Mouse (Mus musculus) gastrocnemius, postnatal 4 days (tissue): ENCODE results near the gene Lmf1. TPM values are rescaled to one million over a fixed set of nuclear protein-coding genes. Genes with fewer than 3 reads are reported as not detected.

Source experiments
- DNase-seq, 2 experiments: peaks; one replicate each; pipeline ENCODE4 v3.0.0; 2021 to 2022; ENCODE audit warnings: low spot score in 2 of 2, mixed read lengths in 2 of 2
- long read RNA-seq, 2 experiments: library from polyadenylated mRNA; stranded (forward); transcript quantifications; one replicate each; pipeline ENCODE4 v2.0.0; 2021
- total RNA-seq, 2 experiments: library from RNA; stranded (reverse); gene quantifications; 2 replicates each; pipeline ENCODE4 v1.2.3; 2021

The Lmf1 gene
- total RNA-seq = 10 to 100 TPM; 16.1 to 18.8 TPM
- long read RNA-seq, experiment 1, partial matches to known transcripts = 0 of 20 reads
- long read RNA-seq, experiment 1, other reads (novel, unspliced or antisense) = 20 of 20 reads
- long read RNA-seq, experiment 2, partial matches to known transcripts = 4 of 33 reads
- long read RNA-seq, experiment 2, other reads (novel, unspliced or antisense) = 26 of 33 reads

DNA sequence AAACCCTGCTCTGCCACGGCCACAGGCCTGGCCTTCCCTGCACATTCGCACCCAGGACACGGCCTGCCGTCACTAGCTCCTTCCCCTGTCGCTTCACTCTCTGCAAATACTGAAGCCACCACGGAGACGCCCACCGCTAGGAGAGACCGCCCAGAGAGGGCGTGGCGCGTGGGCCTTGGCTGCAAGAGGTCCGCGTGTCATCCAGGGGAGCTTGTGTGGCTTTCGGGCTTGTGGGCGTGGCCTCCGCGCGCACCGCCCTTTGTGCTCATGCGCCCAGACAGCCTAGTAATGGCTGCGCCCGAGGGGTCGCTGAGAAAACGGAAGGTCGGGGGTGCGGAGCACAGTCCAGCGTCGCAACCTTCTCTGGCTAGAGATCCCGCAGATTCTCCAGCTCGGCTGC, at the start of gene Lmf1:
TSS of gene Lmf1 (plus strand) at position 166 of the 400 bp plus-strand sequence.
- peak; percentile 90 to 95 for DNase-seq

DNA sequence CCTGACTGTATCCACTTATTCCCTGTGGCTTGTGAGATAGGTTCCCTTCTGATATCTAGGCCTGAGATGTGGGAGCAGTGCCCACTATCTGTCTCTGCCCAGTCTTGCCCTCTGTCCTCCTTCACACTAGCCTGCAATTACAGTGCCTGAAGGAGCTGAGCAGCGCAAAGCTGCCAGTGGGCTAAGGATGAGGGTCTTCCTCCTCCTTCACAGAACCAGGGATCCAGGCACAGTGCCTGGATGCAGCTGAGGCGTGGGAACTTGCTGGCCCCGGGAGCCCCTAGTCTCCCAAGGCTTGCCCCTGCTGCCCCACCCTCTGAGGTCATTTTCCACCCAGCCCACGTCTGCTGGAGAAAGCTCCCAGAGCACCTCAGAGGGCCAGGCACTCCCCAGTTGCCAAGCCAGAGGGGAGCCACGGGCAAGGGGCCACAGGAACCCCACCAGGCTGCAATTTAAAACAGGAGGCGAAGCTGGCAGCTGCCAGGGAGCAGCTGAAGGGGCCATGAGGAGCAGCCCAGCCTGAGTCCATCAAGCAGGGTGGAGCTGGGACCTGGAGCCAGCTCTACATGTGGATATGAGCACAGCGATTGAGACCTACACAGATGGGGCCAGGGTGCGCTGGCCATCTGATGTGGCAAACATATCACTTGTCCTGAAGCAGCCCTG, 48.4 kb upstream of the Lmf1 start:
- DNase-seq = no peak

DNA sequence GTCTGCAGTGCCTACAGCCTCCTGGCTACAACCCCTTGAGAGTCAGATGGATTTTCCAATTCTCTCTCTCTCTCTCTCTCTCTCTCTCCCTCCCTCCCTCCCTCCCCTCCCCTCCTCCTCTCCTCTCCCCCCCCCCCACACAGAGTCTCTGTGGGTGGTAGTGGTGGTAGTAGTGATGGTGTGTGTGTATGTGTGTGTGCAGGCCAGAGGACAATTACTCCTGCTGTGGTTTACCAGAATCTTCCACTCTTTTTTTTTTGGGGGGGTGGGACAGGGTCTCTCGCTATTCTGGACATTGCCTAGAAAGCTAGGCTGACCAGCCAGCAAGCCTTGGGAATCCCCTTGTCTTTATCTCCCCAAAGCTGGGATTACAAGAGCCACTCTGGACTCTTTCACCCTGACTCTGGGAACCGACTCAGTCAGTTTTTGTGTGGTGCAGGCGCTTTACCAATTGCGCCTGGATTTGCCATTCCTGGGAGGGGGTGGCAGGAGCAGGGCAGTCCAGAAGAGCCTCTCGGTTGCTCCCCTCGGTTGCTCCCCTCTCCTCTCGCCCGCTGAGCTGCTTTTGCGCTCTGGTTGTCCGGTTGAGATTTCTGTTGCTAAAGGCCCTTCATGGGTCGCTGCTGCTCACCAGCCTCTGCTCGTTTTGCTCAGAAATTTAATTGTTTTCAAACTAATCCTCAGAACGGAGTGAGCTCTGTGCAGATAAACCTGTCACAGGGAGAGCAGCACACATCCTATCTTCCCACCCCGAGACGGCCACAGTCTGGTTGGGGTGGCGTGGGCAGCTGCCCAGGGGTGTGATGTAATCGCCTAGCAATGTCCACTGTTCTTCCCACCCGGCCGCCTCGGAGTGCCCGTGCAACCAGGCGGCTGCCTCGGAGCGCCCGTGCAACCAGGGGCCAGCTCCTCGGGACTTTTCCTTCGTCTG, 39.7 kb upstream of the Lmf1 start:
- peak in 1 of 2 experiments; percentile 63 for DNase-seq

DNA sequence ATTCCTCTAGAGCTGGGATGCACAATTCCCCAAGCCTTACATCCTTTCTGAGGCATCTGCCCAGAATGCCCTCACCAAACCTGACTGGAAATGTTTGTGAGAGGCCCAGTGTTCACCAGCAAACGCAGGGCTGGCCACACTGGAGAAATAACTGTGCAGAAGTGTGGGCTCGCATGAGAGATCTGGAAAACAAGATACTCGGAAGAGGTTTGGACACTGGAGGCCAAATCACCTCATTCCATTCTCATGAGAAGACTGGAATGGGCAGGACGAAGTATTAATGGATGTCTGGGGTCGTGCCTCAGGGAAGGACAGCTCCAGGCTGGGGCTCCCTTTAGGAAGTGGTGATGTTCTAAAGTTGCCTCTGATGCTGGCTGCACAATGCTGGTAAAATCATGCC, 38.2 kb upstream of the Lmf1 start:
- DNase-seq = no peak

DNA sequence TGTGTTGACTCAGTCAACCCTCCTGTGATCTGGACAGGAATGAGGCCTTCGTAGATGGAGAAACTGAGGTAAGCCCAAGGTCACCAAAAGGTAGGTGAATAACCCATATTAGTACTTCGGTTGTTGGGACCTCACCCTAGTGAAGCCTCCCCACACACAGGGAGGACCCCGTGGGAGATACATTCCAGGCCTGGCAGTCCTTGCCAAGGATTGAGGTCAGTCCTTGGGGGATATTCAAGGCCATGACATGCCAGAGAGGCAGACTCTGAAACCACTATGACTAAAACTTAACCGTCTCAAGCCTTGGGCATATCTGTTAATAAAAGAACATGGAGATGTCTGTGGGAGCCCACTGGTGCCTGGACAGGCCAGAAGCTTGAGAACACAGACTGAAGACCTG, 37.1 kb upstream of the Lmf1 start:
- DNase-seq = no peak

DNA sequence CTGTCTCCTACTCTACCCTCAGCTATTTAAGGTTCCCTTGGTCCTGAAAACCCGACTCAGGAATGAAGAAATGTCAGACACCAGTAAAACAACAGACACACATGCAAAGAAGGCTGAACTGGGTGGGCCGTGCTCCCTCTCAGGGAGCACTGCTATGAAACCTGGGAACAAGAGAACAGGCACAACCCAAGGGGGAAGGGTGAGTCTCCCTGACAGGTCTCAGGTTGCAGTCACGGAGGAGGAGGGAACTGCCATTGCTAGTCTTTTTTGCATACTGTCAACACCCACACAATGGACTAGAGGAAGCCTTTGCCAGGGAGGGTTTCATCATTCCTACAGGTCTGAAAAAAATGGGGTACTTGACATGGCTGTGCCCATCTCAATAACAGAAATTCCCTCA, 31.9 kb upstream of the Lmf1 start:
- DNase-seq = no peak

DNA sequence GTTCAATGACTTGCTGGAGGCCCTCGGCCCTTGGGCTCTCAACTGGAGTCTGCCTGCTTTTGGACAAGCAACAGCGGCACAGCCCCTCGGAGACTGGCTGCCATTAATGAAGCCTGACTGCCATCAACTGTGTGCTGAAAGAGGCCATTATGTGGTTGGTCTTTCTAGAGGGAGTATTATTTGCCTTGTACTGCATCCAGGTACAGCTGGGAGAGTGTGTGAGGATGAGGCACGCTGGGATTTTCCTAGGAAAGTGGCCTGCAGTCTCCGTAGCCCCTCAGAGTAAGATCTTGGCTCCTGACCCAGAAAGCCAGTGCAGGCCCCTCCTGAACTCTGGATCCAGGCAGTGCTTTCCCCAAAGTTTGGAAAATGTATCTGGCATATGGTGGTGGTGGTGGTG, 28.9 kb upstream of the Lmf1 start:
- DNase-seq = no peak

DNA sequence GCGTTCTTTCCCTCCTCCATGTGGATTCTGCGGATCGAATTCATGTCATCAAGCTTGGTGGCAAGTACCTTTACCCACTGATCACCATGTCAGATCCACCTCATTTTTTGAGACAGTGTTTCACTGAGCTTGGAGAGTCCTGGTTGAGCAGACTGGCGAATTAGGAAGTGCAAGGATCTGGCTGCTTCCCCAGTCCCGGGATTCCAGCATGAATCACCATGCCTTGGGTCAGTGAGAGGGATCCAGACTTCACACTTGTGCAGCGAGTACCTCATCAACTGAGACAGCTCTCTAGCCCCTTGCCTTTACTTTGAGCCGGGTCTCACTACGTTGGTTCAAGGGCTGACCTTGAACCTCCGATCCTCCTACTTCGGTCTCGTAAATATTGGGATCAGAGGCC, 27.6 kb upstream of the Lmf1 start:
- DNase-seq = no peak

DNA sequence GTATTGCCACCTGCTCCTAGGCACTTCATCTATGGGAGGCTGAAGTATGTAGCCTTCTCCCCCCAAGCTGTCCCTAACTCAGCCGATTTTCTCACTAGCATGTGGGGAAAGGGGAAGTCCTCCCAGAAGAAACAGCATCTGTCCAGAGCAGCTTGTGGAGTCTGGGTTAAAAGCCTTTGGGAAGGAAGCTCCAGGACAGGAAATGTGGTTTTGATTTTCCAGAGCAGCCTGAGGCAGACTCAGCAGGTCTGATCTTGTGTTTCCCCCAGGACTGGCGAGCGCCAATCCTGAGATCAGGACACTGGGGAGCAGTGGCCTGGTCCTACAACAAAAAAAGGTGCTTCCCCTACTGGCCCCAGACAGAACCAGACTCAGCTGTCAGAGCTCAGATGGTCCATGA, 23.7 kb upstream of the Lmf1 start:
- DNase-seq = no peak

DNA sequence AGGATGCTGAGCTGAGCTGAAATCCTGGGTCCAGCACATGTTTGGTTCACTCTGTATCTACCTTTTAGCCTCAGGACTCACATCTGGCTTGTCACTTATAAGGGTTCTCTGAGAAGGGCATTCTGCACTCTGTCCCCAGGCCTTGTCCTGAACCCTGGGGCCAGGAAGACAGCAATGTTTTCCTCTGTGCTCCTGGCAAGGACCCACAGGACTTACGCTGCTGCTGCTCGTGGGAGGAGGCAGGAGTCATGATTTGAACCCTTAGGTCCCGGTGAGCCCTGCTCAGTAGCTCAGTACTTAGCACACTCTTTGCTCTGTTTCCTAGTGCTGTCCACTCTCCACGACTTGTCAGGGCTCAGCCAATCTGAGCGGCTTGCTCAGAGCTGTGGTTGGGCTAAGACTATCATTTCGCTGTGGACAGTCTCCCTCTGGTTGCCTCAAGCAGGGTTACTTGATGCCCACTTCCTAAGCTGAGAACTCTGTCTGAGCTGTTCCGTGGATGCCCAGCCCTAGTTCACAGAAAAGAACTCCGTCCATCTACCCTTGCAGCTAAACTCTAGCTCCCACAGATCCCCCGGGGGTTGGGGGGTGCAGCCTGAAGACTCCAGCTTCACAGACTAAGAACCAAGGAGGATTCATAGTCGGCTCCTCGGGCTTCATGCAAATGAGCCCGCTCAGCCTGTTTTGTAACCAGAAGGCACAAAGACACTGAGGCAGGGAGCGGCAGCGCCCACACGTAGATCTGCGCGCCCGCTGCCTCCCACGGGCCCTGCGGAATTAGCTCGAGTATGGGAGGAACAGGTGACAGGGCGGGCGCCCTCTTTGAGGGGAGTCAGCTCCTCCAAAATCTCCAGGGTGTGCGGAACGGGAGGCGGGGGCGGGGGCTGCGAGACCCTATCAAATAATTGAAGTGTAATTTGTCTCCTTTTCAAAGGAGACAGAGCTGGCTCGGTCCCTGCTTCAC, 22.9 kb upstream of the Lmf1 start:
- peak in 1 of 2 experiments; percentile 33 for DNase-seq

DNA sequence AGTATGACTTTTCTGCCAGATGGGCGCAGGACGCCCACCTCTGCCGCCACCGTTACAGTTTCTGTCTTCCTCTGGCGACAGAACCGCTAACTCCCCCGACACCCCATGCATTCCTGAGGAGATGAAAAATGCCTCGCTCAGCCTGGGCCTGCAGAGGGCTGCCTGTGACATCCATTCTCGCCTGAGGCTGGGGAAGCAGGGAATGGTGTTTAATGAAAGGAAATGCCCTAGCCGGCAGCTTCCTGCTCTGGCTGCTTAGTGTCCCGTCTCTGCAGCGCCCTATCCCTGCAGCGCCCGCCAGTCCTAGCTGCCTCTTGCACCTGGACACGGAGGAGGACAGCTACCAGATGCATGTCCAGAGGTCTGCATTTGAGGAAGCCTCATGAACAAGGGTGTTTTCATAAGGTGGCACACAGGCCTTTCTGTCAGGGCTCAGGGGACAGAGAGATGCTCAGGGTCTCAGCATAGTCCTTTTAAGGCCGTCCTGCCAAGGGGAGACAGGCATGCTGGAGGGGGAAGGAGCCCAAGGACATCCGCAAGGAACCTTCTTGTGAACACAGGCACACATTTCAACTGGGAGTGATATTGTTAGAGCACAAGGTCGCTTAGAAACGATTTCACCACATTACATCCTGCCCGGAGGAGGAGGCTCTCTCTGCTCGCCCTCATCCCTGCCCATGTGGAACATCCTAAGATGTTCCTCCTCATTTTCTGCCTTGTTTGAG, 22.1 kb upstream of the Lmf1 start:
- DNase-seq = no peak

DNA sequence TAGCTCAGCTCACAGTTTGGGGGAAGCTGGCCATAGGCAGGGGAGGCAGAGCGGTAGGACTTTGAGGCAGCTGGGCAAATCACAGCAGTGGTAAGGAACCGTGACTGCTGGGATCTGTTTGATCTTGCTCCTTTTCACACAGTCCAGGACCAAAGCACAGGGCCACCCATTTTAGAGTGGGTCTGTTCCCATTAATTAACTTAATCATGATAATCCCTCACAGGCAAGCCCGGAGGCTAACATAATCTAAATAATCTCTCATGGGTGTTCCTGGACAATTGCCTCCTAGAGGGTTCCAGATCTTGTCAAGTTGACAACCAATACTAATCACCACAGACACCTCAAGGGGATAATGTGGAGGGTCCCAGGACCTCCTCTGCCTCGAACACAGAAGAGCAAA, 19.3 kb upstream of the Lmf1 start:
- DNase-seq = no peak

DNA sequence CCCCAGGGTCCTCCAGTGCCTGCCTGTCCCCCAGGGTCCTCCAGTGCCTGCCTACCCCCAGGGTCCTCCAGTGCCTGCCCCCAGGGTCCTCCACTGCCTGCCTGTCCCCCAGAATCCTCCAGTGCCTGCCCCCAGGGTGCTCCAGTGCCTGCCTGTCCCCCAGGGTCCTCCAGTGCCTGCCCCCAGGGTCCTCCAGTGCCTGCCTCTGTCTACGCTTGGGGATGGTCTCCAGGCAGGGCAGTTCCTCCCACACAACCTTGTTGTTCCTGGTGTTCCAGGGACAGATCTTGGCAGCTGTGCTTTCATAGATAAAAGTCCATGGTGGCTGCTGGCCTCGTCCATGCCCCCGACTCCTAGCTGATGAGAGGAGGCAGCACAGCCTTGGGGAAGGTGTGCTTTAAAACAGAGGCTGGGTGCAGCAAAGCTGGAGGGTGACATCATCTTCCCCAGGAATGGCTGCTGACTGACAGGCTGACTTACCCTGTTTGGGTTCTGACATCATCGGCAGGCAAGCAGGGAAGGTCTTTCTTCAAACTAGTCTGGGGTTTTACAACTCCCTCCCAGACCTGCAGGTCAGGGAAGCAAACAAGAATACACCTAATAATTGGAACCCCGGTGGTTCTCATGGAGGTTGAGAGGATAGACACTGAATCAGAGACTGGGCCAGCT, 18.2 kb upstream of the Lmf1 start:
- no peak for DNase-seq

DNA sequence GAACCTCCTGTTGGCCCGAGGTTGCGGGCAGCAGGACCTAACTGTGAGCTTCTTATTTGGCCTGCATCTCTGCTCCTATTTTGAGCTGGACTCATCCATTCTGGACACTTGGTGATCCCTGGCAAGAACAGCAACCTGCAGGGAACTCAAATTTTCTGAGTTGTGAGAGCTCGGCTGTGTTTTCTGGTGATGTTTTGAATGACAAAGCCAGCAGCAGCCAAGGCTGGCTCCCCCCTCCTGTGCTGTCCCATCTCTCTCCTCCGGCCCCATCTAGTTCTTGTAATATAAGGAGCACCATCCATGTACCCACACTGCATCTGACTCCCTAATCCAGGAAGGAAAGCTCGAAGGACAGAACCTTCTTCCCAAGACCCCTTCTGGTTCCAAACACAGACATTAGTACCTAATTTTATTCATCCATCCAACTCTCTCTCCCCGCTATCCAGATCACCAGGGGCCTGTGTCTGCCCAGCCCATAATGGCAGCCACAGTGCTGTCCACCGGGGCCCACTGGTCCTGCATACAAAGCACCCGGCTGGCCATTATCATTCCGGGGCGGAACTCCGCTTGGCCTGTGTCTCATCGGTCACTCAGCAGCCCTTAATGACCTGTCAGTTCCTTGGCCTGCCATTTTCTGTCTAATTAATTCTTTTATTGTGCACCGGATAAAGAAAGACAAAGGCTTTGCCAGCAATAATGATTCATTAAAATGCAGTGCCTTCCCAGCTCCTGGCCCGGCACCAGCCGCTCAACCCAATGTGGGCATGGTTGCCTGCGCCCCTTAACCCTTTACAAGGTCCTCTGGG, 17.5 kb upstream of the Lmf1 start:
- no peak for DNase-seq

DNA sequence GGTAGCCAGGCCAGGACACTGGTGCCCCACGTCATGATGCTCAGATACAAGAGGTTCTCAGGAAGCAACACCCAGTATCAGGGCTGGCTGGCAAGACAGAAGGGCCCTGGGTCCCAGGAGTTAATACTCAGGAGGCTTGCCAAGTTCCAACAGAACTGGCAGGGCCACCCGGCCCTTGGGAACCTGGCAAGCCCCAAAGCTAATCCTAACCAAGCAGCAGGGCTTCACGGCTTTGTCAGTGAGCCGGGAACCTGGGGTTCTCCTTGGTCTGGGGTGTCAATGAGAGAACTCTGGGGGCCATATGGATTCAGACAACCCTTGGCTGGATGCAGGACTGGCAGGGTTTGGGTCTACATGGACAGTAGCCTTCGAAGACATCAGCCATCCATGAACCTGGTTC, 14.4 kb upstream of the Lmf1 start:
- no peak for DNase-seq

DNA sequence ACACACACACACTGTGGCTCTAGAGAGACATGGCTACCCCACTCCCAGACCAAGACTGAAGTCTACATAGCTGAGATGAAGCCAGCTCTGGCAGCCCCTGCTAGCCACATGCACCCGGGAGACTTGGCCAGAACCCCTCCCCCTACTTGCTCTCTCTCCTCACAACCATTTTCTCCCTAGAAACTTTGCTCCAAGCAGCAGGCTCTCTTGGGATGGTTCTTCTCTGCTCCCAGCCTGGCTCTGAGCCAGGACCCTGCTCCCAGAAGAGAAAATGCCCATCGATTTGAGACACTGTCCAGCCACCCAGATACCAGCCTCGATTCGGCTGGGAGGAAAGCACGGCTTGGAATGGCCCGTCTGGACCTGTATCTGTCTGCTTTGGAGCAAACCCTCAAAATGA, 13.6 kb upstream of the Lmf1 start:
- peak in 1 of 2 experiments; percentile 24 for DNase-seq

DNA sequence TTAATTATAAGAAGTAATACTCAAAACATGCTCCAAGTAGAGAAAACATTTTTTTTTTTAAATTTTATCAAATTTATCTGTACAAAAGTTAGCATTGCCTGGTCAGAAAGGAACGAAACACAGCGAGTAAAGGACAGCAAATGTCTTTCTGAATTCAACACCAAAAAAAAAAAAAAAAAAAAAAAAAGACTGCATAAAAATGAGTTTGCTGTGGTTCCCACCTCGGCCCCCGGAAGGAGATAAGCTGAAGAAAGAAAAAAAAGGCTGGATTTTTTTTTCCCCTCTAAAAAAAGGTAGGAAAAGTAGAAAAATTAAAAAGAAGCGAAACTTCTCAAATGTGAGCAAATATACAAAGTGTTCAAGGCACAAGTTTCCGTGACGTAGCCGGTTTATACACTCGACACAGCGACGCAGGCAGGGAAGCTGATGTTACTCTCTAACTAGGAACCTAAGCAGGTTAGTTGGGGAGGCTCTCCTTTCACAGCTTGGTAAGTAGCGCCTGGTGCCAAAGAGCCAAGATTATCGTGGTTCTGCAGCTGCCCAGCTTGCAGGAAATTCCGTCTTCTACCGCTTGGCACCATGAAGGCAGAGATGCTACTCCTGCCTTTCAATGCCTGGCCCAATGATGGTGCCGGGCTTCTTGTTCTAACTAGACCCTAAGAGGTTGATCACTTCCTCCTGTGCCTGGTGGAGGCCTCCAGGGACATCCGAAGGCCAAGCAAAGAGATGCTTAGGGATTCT, 12.9 kb upstream of the Lmf1 start:
- no peak for DNase-seq

DNA sequence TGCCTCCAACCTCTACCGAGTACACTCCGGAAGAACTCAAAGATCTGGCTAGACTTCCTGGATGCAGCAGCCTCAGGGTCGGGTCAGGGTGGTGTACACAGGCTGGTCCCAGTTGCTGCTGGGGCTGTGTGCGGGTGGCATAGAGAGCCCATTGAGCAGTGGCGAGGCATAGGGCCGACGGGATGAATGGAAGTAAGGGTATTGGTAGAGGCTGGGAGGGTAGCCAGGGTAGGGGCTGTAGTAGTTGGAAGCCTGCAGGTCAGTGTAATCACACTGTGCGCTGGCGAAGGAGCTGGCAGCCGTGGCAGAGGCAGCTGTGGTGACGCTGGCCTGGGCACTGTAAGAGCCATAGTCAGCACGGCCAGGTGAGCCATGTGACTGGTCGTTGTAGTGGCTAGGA, 11.6 kb upstream of the Lmf1 start:
- DNase-seq = peak in 1 of 2 experiments; percentile 30
